Mouse (Mus musculus) liver, embryonic 15.5 days (tissue): Measurements from ENCODE around the gene Apba1. TPM values are rescaled to one million over a fixed set of nuclear protein-coding genes. Genes with fewer than 3 reads are reported as not detected.

Experiments used
- ATAC-seq: fragments of 200-750 bp; cut with Nextera tagmentation; 2 replicates; pipeline ENCODE4 v1.8.0; 2017; ENCODE audit warnings: moderate number of reproducible peaks, mild to moderate bottlenecking, moderate library complexity; ENCODE audit not compliant: insufficient read depth
- H3K27ac ChIP-seq: fragments of 300-500 bp; sonication (generic); replicated peaks from 2 replicates; pipeline ENCODE4 v1.5.1; 2015; ENCODE audit warnings: mild to moderate bottlenecking, inconsistent platforms
- H3K27me3 ChIP-seq: fragments of 300-500 bp; sonication (generic); 2 replicates; pipeline ENCODE4 v1.6.1; 2015; ENCODE audit warnings: mild to moderate bottlenecking, inconsistent platforms
- H3K36me3 ChIP-seq: fragments of 300-500 bp; sonication (generic); replicated peaks from 2 replicates; pipeline ENCODE4 v1.6.1; 2015; ENCODE audit warnings: moderate library complexity, mild to moderate bottlenecking, inconsistent platforms
- H3K4me1 ChIP-seq: fragments of 300-500 bp; sonication (generic); replicated peaks from 2 replicates; pipeline ENCODE4 v1.6.1; 2015; ENCODE audit warnings: inconsistent platforms
- H3K4me2 ChIP-seq: fragments of 300-500 bp; sonication (generic); 2 replicates; pipeline ENCODE4 v1.6.1; 2015; ENCODE audit warnings: moderate library complexity, mild to moderate bottlenecking, inconsistent platforms
- H3K4me3 ChIP-seq: fragments of 300-500 bp; sonication (generic); replicated peaks from 2 replicates; pipeline ENCODE4 v1.5.1; 2015; ENCODE audit warnings: mild to moderate bottlenecking, inconsistent platforms
- H3K9ac ChIP-seq: fragments of 300-500 bp; sonication (generic); 2 replicates; pipeline ENCODE4 v1.6.1; 2015; ENCODE audit warnings: moderate library complexity, mild to moderate bottlenecking, inconsistent platforms
- H3K9me3 ChIP-seq: fragments of 300-500 bp; sonication (generic); replicated peaks from 2 replicates; pipeline ENCODE4 v1.6.1; 2016; ENCODE audit warnings: inconsistent platforms
- WGBS: fragments of 180-500 bp; shearing (Covaris S2); methylation state at CpG from one replicate; pipeline ENCODE4 v1.1.7; 2015; ENCODE audit warnings: mixed read lengths; ENCODE audit not compliant: insufficient replicate concordance; 5-methylcytosine and 5-hydroxymethylcytosine counted together
- polyA plus RNA-seq: library from polyadenylated mRNA; unstranded; fragments of >200 nt; fragmentation: Nextera tagmentation; extraction: Ambion mirVana; gene quantifications from 2 replicates; pipeline ENCODE4 v1.2.1, GENCODE M21; 2015

The Apba1 gene
- polyA plus RNA-seq, 1 experiment from 2014 or later: 0.07 TPM

GRCm38 (mm10) chr19:23874502-23874901 lies 115.8 kb downstream of the Apba1 start:
- Histone ChIP-seq H3K9me3 (no peaks in the 10 kb centered on the region), H3K4me2 (no peak overlapping the region), H3K27me3 (no peaks in the 10 kb centered on the region), H3K4me1 (no peaks in the 10 kb centered on the region), H3K4me3 (no peak overlapping the region), H3K9ac (no peak overlapping the region), H3K27ac (no peak overlapping the region), H3K36me3 (no peaks in the 10 kb centered on the region)
- no peak for ATAC-seq
- 57% methylated on average over 6 of the region's 6 CpGs for WGBS

GRCm38 (mm10) chr19:23875819-23876218 lies 117.1 kb downstream of the Apba1 start:
- Histone ChIP-seq H3K4me3 (no peak overlapping the region), H3K36me3 (no peaks in the 10 kb centered on the region), H3K27ac (no peak overlapping the region), H3K9me3 (no peaks in the 10 kb centered on the region), H3K27me3 (no peaks in the 10 kb centered on the region), H3K4me1 (no peaks in the 10 kb centered on the region), H3K9ac (no peak overlapping the region), H3K4me2 (no peak overlapping the region)
- no peak for ATAC-seq
- 62% methylated on average over 5 of the region's 5 CpGs for WGBS

DNA sequence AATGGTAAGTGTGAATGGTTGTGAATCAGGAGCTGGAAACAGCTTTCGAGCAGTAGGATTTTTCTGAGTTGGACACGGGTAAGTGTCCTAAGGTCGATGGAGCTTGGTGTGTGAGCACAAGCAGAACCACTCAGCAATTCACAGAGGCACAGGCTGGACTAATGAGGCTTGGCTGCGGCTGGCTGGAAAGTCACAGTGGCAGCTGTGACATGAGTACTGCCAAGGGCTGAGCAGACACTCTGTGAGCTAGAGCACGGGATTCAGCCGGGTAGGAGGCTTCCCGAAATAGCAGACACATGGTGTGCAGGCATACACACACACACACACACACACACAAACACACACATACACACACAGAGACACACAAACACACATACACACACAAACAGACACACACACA lies 121.2 kb downstream of the Apba1 start:
- no peak for ATAC-seq
- no peak overlapping the region for H3K4me2 ChIP-seq
- no peak overlapping the region for H3K9ac ChIP-seq
- H3K36me3 ChIP-seq: no peaks in the 10 kb centered on the region
- 61% methylated on average over 7 of the region's 7 CpGs for WGBS
- H3K27ac ChIP-seq: no peak overlapping the region
- H3K9me3 ChIP-seq: no peaks in the 10 kb centered on the region
- no peaks in the 10 kb centered on the region for H3K4me1 ChIP-seq
- H3K4me3 ChIP-seq: no peak overlapping the region
- no peaks in the 10 kb centered on the region for H3K27me3 ChIP-seq

- H3K4me1 ChIP-seq: no peaks in the 10 kb centered on the region
- H3K4me2 ChIP-seq: no peak overlapping the region
- H3K9ac ChIP-seq: no peak overlapping the region
- no peaks in the 10 kb centered on the region for H3K9me3 ChIP-seq
- 74% methylated on average over 5 of the region's 5 CpGs for WGBS
- peaks cover under 1% of the 10 kb centered on the region; the same call in 1 of the 2 replicates for H3K27me3 ChIP-seq
- H3K36me3 ChIP-seq: no peaks in the 10 kb centered on the region
- ATAC-seq: no peak
- H3K27ac ChIP-seq: no peak overlapping the region
- no peak overlapping the region for H3K4me3 ChIP-seq
Measured at GRCm38 (mm10) chr19:23886169-23886568, 127.5 kb downstream of the Apba1 start.

DNA sequence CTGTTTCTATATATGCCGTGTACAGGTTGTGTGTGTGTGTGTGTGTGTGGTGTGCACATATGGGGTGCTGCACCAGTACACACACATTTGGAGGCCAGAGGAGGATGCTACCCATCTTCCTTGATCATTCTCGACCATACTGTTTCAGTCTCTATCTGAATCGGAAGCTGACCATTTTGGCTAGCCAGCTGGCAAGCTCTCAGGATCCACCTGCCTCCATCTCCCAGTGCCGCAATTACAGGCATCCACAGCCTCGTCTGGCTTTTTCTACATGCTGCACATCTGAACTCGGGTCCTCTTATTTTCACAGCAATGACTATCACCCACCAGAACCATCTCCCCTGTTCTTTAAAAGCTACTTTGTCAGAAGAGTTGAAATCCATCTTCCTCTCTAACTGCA lies 132.7 kb downstream of the Apba1 start:
- no peaks in the 10 kb centered on the region for H3K9me3 ChIP-seq
- peaks cover 35% of the 10 kb centered on the region for H3K27me3 ChIP-seq
- no peak for ATAC-seq
- no peak overlapping the region for H3K9ac ChIP-seq
- H3K4me3 ChIP-seq: no peak overlapping the region
- no peaks in the 10 kb centered on the region for H3K36me3 ChIP-seq
- WGBS: 67% methylated on average over 6 of the region's 6 CpGs
- H3K27ac ChIP-seq: no peak overlapping the region
- H3K4me2 ChIP-seq: no peak overlapping the region
- H3K4me1 ChIP-seq: no peaks in the 10 kb centered on the region

DNA sequence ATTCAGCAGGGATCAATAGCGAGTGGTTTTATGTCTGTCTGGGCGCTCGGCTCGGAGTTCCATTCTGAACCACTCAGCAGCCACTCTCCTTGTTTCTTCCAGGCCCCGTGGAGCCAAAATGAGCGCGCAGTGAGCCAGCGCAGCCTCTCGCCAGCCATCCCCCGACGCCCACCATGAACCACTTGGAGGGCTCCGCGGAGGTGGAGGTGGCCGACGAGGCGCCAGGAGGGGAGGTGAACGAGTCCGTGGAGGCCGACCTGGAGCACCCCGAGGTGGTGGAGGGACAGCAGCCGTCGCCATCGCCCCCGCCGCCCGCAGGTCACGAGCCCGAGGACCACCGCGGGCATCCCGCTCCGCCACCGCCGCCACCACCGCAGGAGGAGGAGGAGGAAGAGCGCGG lies 133.9 kb downstream of the Apba1 start:
- no peak for ATAC-seq
- 29% methylated on average over 37 of the region's 37 CpGs for WGBS

DNA sequence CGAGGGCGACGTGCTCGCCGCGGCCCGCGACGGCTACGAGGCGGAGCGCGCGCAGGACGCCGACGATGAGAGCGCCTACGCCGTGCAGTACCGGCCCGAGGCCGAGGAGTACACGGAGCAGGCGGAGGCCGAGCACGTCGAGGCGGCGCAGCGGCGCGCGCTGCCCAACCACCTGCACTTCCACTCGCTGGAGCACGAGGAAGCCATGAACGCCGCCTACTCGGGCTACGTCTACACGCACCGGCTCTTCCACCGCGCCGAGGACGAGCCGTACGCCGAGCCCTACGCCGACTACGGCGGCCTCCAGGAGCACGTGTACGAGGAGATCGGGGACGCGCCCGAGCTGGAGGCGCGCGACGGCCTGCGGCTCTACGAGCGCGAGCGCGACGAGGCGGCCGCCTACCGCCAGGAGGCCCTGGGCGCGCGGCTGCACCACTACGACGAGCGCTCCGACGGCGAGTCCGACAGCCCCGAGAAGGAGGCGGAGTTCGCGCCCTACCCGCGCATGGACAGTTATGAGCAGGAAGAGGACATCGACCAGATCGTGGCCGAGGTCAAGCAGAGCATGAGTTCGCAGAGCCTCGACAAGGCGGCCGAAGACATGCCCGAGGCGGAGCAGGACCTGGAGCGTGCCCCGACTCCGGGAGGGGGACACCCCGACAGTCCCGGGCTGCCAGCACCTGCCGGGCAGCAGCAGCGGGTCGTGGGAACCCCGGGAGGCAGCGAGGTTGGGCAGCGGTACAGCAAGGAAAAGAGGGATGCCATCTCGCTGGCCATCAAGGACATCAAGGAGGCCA lies 134.6 kb downstream of the Apba1 start:
- peak overlapping the region; percentile 52 for H3K4me2 ChIP-seq
- peaks cover 35% of the 10 kb centered on the region for H3K27me3 ChIP-seq
- no peak overlapping the region for H3K27ac ChIP-seq
- WGBS: 19% methylated on average over 110 of the region's 110 CpGs
- peak overlapping the region; percentile 14; the same call in 1 of the 2 replicates for H3K4me3 ChIP-seq
- H3K9me3 ChIP-seq: no peaks in the 10 kb centered on the region
- no peak for ATAC-seq
- no peak overlapping the region for H3K9ac ChIP-seq
- no peaks in the 10 kb centered on the region for H3K36me3 ChIP-seq
- no peaks in the 10 kb centered on the region for H3K4me1 ChIP-seq

More for the DNA sequence above, 133.9 kb downstream of the Apba1 start:
- peaks cover 35% of the 10 kb centered on the region for H3K27me3 ChIP-seq
- H3K27ac ChIP-seq: no peak overlapping the region
- no peaks in the 10 kb centered on the region for H3K9me3 ChIP-seq
- no peaks in the 10 kb centered on the region for H3K4me1 ChIP-seq
- H3K4me2 ChIP-seq: peak overlapping the region; percentile 52; the same call in 1 of the 2 replicates
- H3K4me3 ChIP-seq: 0 out of 2 replicates have a peak overlapping the region, but pooled peaks have one; percentile 14
- H3K9ac ChIP-seq: no peak overlapping the region
- no peaks in the 10 kb centered on the region for H3K36me3 ChIP-seq

GRCm38 (mm10) chr19:23893946-23894345 lies 135.3 kb downstream of the Apba1 start:
- H3K27ac ChIP-seq: no peak overlapping the region
- H3K4me1 ChIP-seq: no peaks in the 10 kb centered on the region
- no peak overlapping the region for H3K4me3 ChIP-seq
- no peak overlapping the region for H3K9ac ChIP-seq
- peaks cover 35% of the 10 kb centered on the region for H3K27me3 ChIP-seq
- H3K9me3 ChIP-seq: no peaks in the 10 kb centered on the region
- H3K36me3 ChIP-seq: no peaks in the 10 kb centered on the region
- 64% methylated on average over 9 of the region's 9 CpGs for WGBS
- no peak for ATAC-seq
- no peak overlapping the region for H3K4me2 ChIP-seq

DNA sequence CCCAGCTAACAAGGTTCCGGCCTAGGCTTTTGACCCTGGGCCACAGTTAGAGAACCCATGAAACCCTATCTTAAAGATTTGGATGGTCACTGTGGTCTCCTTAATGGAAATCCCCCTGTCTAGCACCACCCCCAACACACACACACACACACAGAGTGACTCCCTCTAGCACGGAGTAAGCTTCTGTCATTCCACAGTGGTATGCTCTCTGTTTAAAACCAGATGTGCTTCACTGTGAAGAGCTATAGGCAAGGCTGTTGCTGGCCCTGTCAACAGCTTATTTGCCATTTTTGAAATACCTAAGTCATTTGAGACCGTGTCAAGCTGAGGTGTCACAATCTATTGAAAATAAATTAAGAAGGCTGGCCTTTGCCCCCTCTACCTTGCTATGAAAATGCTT lies 136.1 kb downstream of the Apba1 start:
- no peak for ATAC-seq
- Histone ChIP-seq H3K4me2 (no peak overlapping the region), H3K27ac (no peak overlapping the region), H3K4me3 (no peak overlapping the region), H3K9ac (no peak overlapping the region), H3K4me1 (no peaks in the 10 kb centered on the region), H3K27me3 (peaks cover 35% of the 10 kb centered on the region), H3K9me3 (no peaks in the 10 kb centered on the region), H3K36me3 (no peaks in the 10 kb centered on the region)
- 55% methylated on average over 3 of the region's 3 CpGs for WGBS

GRCm38 (mm10) chr19:23896915-23897314 lies 138.2 kb downstream of the Apba1 start:
- Histone ChIP-seq H3K36me3 (no peaks in the 10 kb centered on the region), H3K4me3 (no peak overlapping the region), H3K27ac (no peak overlapping the region), H3K9me3 (no peaks in the 10 kb centered on the region), H3K27me3 (peaks cover 27% of the 10 kb centered on the region), H3K4me2 (no peak overlapping the region), H3K4me1 (no peaks in the 10 kb centered on the region), H3K9ac (no peak overlapping the region)
- WGBS: 18% methylated on average over 8 of the region's 8 CpGs
- ATAC-seq: no peak

DNA sequence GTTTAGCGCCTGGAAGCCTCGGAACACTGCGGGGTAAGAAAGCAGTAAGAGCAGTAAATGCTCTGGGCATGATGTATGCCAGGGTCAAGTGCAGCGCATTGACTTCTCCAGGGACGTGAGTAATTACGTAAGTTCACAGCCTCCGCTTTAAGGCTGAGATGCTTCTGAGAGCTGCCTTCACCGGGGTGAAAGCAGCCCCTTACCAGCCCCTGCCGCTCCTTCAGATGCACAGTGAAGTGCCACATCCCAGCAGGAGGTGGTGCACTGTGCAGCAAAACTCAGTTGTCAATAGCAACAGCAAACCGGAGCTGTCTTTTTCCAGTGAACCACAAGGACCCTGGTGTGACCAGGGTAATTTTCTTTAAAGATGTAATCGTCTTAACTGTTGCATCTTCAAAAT lies 139.8 kb downstream of the Apba1 start:
- ATAC-seq: no peak
- H3K9me3 ChIP-seq: no peaks in the 10 kb centered on the region
- no peak overlapping the region for H3K27ac ChIP-seq
- no peak overlapping the region for H3K4me3 ChIP-seq
- H3K27me3 ChIP-seq: peaks cover 11% of the 10 kb centered on the region
- no peaks in the 10 kb centered on the region for H3K4me1 ChIP-seq
- whole genome bisulfite sequencing: 65% methylated on average over 11 of the region's 11 CpGs
- no peak overlapping the region for H3K9ac ChIP-seq
- no peaks in the 10 kb centered on the region for H3K36me3 ChIP-seq
- no peak overlapping the region for H3K4me2 ChIP-seq

- no peak overlapping the region for H3K4me3 ChIP-seq
- H3K36me3 ChIP-seq: no peaks in the 10 kb centered on the region
- H3K4me2 ChIP-seq: no peak overlapping the region
- H3K4me1 ChIP-seq: no peaks in the 10 kb centered on the region
- no peak overlapping the region for H3K9ac ChIP-seq
- H3K27me3 ChIP-seq: no peaks in the 10 kb centered on the region
- H3K27ac ChIP-seq: no peak overlapping the region
- ATAC-seq: no peak
- 50% methylated on average over 3 of the region's 3 CpGs for WGBS
- no peaks in the 10 kb centered on the region for H3K9me3 ChIP-seq
Measured at GRCm38 (mm10) chr19:23901177-23901576, 142.5 kb downstream of the Apba1 start.
